Mouse (Mus musculus): ENCODE data around the gene Hspg2. TPM values are rescaled to one million over a fixed set of nuclear protein-coding genes. Genes with fewer than 3 reads are reported as not detected.

Hspg2 gene
- total and polyA plus RNA-seq, 3 experiments = 1.3 to 14.0 (median 5.5) TPM

- dilution Hi-C loops (cut with MboI; ENCODE audit: extremely low pct_ligation_motif_present, extremely low pct_unique_long_range_greater_than_20kb, low sequenced_read_pairs) (no loop called here), in situ Hi-C loops (cut with MboI; ENCODE audit: low pct_ligation_motif_present, low pct_unique_long_range_greater_than_20kb, low sequenced_read_pairs) (loop anchor here (5.0 kb wide), 1 partner anchor 32 kb away; no protein-coding TSS in a partner anchor)
- Histone ChIP-seq H3K27me3 (replicated peaks) (peaks cover 18% of the 10 kb centered on the region), H3K36me3 (replicated peaks in 1 of 2; ENCODE audit: control insufficient read depth in 1 of 2, insufficient read depth in 1 of 2, low read length in 1 of 2) (peaks cover 0 to 10% of the 10 kb centered on the region in 2 experiments), H3K9ac (ENCODE audit: insufficient read depth, low read depth) (no peak overlapping the region), H3K9me3 (replicated peaks; ENCODE audit: low read length) (peaks cover 2% of the 10 kb centered on the region), H3K4me1 (ENCODE audit: control insufficient read depth in 1 of 2, insufficient read depth in 2 of 2) (peaks cover 11 to 31% of the 10 kb centered on the region in 2 experiments), H3K27ac (ENCODE audit: insufficient read depth, low read depth) (no peak overlapping the region), H3K4me3 (replicated peaks in 1 of 3; ENCODE audit: low read depth in 2 of 3, low read length in 2 of 3, poor library complexity in 1 of 3) (peak overlapping the region in 2 of 3 experiments; percentile 50 to 72), H3K79me2 (replicated peaks; ENCODE audit: control insufficient read depth, extremely low read depth, insufficient read depth, poor library complexity, severe bottlenecking) (no peaks in the 10 kb centered on the region), H3K4me2 (ENCODE audit: insufficient read depth, low read depth, poor library complexity, severe bottlenecking) (no peak overlapping the region)
- no peak for TF ChIP-seq ELF1 (IDR thresholded peaks at IDR 0.05; ENCODE audit: low read depth, low read length)
- no peak for DNase-seq (ENCODE audit: extremely low read depth)
Observed at GRCm38 (mm10) chr4:137469845-137470692, 1.5 kb downstream of the Hspg2 start.

- no peaks in the 10 kb centered on the region for H3K79me2 ChIP-seq (replicated peaks; ENCODE audit: control insufficient read depth, extremely low read depth, insufficient read depth, poor library complexity, severe bottlenecking)
- peaks cover 2% of the 10 kb centered on the region for H3K9me3 ChIP-seq (replicated peaks; ENCODE audit: low read length)
- H3K27ac ChIP-seq (ENCODE audit: insufficient read depth, low read depth) = no peak overlapping the region
- in situ Hi-C loops (cut with MboI; ENCODE audit: low pct_ligation_motif_present, low pct_unique_long_range_greater_than_20kb, low sequenced_read_pairs) (no loop called here), dilution Hi-C loops (cut with MboI; ENCODE audit: extremely low pct_ligation_motif_present, extremely low pct_unique_long_range_greater_than_20kb, low sequenced_read_pairs) (no loop called here)
- no peak for DNase-seq (ENCODE audit: extremely low read depth)
- no peak overlapping the region for H3K4me2 ChIP-seq (ENCODE audit: insufficient read depth, low read depth, poor library complexity, severe bottlenecking)
- peaks cover 11 to 31% of the 10 kb centered on the region in 2 experiments for H3K4me1 ChIP-seq (ENCODE audit: control insufficient read depth in 1 of 2, insufficient read depth in 2 of 2)
- TF ChIP-seq JUND (conservative IDR thresholded peaks at IDR 0.05; ENCODE audit: low read depth, low read length) (no peak), TCF12 (IDR thresholded peaks at IDR 0.05; ENCODE audit: low read depth, low read length) (no peak), NELFE (IDR thresholded peaks at IDR 0.05; ENCODE audit: low read depth, low read length) (no peak), BHLHE40 (IDR thresholded peaks at IDR 0.05; ENCODE audit: low read depth, low read length) (no peak)
- no peak overlapping the region for H3K9ac ChIP-seq (ENCODE audit: insufficient read depth, low read depth)
- peaks cover 15% of the 10 kb centered on the region for H3K27me3 ChIP-seq (replicated peaks)
- H3K4me3 ChIP-seq (replicated peaks in 1 of 3; ENCODE audit: low read depth in 2 of 3, low read length in 2 of 3, poor library complexity in 1 of 3) = no peak overlapping the region
- H3K36me3 ChIP-seq (replicated peaks in 1 of 2; ENCODE audit: control insufficient read depth in 1 of 2, insufficient read depth in 1 of 2, low read length in 1 of 2) = peaks cover 0 to 10% of the 10 kb centered on the region in 2 experiments
Observed at GRCm38 (mm10) chr4:137470701-137471317, 2.2 kb downstream of the Hspg2 start.

GRCm38 (mm10) chr4:137471326-137471725 is 2.8 kb downstream of the Hspg2 start:
- Histone ChIP-seq H3K9ac (ENCODE audit: insufficient read depth, low read depth) (no peak overlapping the region), H3K79me2 (replicated peaks; ENCODE audit: control insufficient read depth, extremely low read depth, insufficient read depth, poor library complexity, severe bottlenecking) (no peaks in the 10 kb centered on the region), H3K4me3 (replicated peaks in 1 of 3; ENCODE audit: low read depth in 2 of 3, low read length in 2 of 3, poor library complexity in 1 of 3) (no peak overlapping the region), H3K4me2 (ENCODE audit: insufficient read depth, low read depth, poor library complexity, severe bottlenecking) (no peak overlapping the region), H3K9me3 (replicated peaks; ENCODE audit: low read length) (peaks cover 2% of the 10 kb centered on the region), H3K27ac (ENCODE audit: insufficient read depth, low read depth) (no peak overlapping the region), H3K4me1 (ENCODE audit: control insufficient read depth in 1 of 2, insufficient read depth in 2 of 2) (peaks cover 11 to 27% of the 10 kb centered on the region in 2 experiments), H3K36me3 (replicated peaks in 1 of 2; ENCODE audit: control insufficient read depth in 1 of 2, insufficient read depth in 1 of 2, low read length in 1 of 2) (peaks cover 0 to 10% of the 10 kb centered on the region in 2 experiments), H3K27me3 (replicated peaks) (peaks cover 15% of the 10 kb centered on the region)
- in situ Hi-C loops (cut with MboI; ENCODE audit: low pct_ligation_motif_present, low pct_unique_long_range_greater_than_20kb, low sequenced_read_pairs) (no loop called here), dilution Hi-C loops (cut with MboI; ENCODE audit: extremely low pct_ligation_motif_present, extremely low pct_unique_long_range_greater_than_20kb, low sequenced_read_pairs) (no loop called here)
- no peak for DNase-seq (ENCODE audit: extremely low read depth)
- no peak for TF ChIP-seq POLR2AphosphoS2 (IDR thresholded peaks at IDR 0.05; ENCODE audit: low read depth, low read length)
- no peak for TF ChIP-seq MYC (IDR thresholded peaks at IDR 0.05; ENCODE audit: low read depth, low read length)
- TF ChIP-seq SMC3 (IDR thresholded peaks at IDR 0.05; ENCODE audit: low read depth, low read length) = no peak
- TF ChIP-seq HCFC1 (IDR thresholded peaks at IDR 0.05; ENCODE audit: low read depth, low read length) = no peak
- TF ChIP-seq MAFK (IDR thresholded peaks at IDR 0.05; ENCODE audit: insufficient replicate concordance, low read length) = no peak
- TF ChIP-seq MAZ (IDR thresholded peaks at IDR 0.05; ENCODE audit: low read depth, low read length) = no peak
- no peak for TF ChIP-seq ZNF384 (IDR thresholded peaks at IDR 0.05; ENCODE audit: low read depth, low read length)
- no peak for TF ChIP-seq MEF2A (IDR thresholded peaks at IDR 0.05; ENCODE audit: borderline replicate concordance, low read depth, low read length)
- no peak for TF ChIP-seq UBTF (IDR thresholded peaks at IDR 0.05; ENCODE audit: low read depth, low read length)
- TF ChIP-seq EP300 (IDR thresholded peaks at IDR 0.05; ENCODE audit: low read length) = no peak
- TF ChIP-seq NELFE (IDR thresholded peaks at IDR 0.05; ENCODE audit: low read depth, low read length) = no peak
- no peak for TF ChIP-seq CHD2 (IDR thresholded peaks at IDR 0.05; ENCODE audit: low read length)
- no peak for TF ChIP-seq ELF1 (IDR thresholded peaks at IDR 0.05; ENCODE audit: low read depth, low read length)
- TF ChIP-seq TCF12 (IDR thresholded peaks at IDR 0.05; ENCODE audit: low read depth, low read length) = no peak
- TF ChIP-seq USF1 (IDR thresholded peaks at IDR 0.05; ENCODE audit: low read depth, low read length) = no peak
- no peak for TF ChIP-seq USF2 (conservative IDR thresholded peaks at IDR 0.05; ENCODE audit: low read depth, low read length)
- no peak for TF ChIP-seq KAT2A (IDR thresholded peaks at IDR 0.05; ENCODE audit: insufficient replicate concordance, low read length)
- no peak for TF ChIP-seq SIN3A (IDR thresholded peaks at IDR 0.05; ENCODE audit: low read length)

Data from CH12.LX (cell line).